Mouse (Mus musculus): Measurements from ENCODE around the gene Zfp654. TPM values are rescaled to one million over a fixed set of nuclear protein-coding genes. Genes with fewer than 3 reads are reported as not detected.

The Zfp654 gene
- polyA plus RNA-seq, 1 experiment from 2014 or later = 2.4 TPM

DNA sequence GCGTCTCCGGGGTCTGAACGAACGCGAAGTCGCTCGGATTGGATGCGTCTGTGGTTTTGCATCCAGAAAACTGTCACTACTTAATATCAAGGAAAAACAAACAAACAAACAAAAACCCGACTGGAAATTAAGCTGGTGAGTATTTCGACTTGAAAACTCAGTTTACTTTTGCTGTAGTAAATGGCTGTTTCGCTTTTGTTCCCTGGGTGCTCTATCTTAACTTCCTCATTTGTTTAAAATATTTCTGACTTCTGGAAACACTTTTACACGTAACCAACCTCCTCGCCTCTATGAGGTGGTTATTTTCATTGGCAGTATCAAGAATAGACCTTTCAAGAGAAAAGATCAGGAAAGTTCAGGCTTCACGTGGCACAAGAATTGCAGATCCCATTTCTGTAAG is 1.4 kb upstream of the Zfp654 start:
- Histone ChIP-seq H3K9ac (peak overlapping the region; percentile 94), H3K4me3 (replicated peaks) (peak overlapping the region; percentile 95), H3K27ac (peak overlapping the region; percentile 97), H3K4me2 (peak overlapping the region; percentile 80), H3K27me3 (no peaks in the 10 kb centered on the region), H3K9me3 (replicated peaks) (no peaks in the 10 kb centered on the region), H3K4me1 (replicated peaks) (peaks cover 26% of the 10 kb centered on the region), H3K36me3 (peaks cover 28% of the 10 kb centered on the region)
- ATAC-seq (ENCODE audit: low read depth) = no peak
- 3% methylated on average over 14 of the region's 14 CpGs for WGBS (ENCODE audit: insufficient replicate concordance)
- no peak for DNase-seq

DNA sequence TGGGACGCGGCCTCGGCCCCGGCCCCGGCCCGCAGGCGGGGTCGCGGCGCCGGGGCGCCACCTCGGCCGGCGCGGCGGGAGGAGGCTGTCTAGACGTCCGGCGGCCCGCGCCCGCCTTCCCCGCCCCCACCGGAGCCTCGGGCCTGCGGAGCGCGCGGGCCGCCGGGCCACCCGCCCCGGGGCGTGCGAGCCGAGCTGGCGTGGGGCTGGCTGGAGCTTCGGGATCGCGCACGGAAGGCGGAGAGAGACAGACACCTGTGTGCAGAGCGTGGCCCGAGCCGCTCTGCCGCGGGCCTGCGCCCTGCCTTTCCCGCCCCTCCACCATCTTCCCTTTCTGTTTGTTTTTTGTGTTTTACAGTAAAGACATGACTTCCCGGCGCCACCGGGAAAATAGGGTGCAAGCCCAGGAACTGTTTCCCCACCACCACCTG is 1.0 kb upstream of the Zfp654 start:
- peak overlapping the region; percentile 94 for H3K9ac ChIP-seq
- ATAC-seq (ENCODE audit: low read depth) = peak; percentile 27
- H3K4me1 ChIP-seq (replicated peaks) = peaks cover 26% of the 10 kb centered on the region
- DNase-seq = peak; percentile 38
- H3K9me3 ChIP-seq (replicated peaks) = no peaks in the 10 kb centered on the region
- peak overlapping the region; percentile 95 for H3K4me3 ChIP-seq (replicated peaks)
- no peaks in the 10 kb centered on the region for H3K27me3 ChIP-seq
- peak overlapping the region; percentile 97 for H3K27ac ChIP-seq
- WGBS (ENCODE audit: insufficient replicate concordance) = under 1% methylated on average over 47 of the region's 53 CpGs
- H3K36me3 ChIP-seq = peaks cover 27% of the 10 kb centered on the region
- H3K4me2 ChIP-seq = peak overlapping the region; percentile 80

DNA sequence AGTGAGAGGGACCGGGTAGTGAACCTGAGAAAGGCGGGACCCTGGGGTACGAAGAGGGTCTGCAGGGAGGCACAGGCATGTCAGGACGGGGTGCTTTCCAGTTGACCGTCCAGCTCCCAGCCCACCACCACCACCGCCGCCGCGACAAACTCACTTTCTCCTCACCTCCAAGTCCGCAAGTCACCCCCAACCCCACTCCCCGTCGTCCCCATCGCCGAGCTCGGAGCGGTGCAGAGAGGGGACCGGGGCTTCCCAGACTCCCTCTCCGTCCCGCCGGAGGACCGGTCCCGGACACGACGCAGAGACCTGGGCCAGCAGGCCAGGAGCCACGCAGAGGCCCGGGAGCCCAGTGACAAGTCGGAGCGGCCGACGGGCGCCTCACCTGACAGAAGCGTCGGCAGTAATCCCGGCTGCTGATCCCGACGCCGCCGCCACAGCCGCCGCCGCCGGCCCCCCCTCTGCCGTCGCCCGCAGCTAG is 328 bp downstream of the Zfp654 start:
- Histone ChIP-seq H3K36me3 (peaks cover 21% of the 10 kb centered on the region), H3K9ac (peak overlapping the region; percentile 96), H3K4me1 (replicated peaks) (peaks cover 26% of the 10 kb centered on the region), H3K4me3 (replicated peaks) (peak overlapping the region; percentile 96), H3K9me3 (replicated peaks) (no peaks in the 10 kb centered on the region), H3K27me3 (no peaks in the 10 kb centered on the region), H3K27ac (peak overlapping the region; percentile 92), H3K4me2 (peak overlapping the region; percentile 90)
- ATAC-seq (ENCODE audit: low read depth) (peak; percentile 25), DNase-seq (no peak)
- under 1% methylated on average over 45 of the region's 45 CpGs for WGBS (ENCODE audit: insufficient replicate concordance)

DNA sequence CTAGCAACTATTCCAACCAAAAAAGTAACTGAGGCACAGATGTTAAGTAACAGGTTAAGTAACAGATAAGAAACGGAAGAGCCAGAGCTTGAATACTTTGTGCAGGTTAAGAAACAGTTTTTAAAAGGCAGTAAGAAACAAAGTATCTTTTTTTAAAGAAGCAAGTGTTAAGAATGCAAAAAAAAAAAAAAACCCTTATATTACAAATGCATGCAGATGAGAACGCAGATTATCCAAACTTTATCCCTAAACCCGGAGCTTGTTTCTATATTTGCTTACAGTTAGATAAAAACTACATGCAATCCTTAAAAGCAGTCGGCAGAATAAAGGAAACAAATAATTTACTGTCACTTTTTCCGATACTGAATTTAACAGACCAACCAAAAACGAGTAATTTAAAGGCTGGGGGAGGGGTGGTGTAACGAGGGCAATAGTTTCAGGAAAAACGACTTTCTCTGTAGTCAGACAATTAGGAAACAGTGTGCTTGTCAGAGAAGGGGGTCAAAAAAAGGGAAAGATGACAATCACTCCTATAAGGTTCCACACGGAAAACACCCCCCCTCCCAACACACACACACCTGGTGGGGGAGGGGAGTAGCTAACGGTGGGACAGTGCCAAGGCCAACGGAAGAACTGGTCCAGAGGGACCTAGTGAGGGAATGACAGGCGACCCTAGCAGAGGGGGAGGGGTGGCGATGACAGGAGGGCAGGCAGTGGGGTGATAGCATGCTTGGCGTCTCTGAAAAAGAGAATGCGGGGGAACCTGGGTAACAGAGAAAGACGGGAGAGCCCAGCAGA is 966 bp downstream of the Zfp654 start:
- Histone ChIP-seq H3K27me3 (no peaks in the 10 kb centered on the region), H3K4me1 (replicated peaks) (peaks cover 26% of the 10 kb centered on the region), H3K4me3 (replicated peaks) (peak overlapping the region; percentile 96), H3K9ac (peak overlapping the region; percentile 96), H3K36me3 (peaks cover 17% of the 10 kb centered on the region), H3K27ac (peak overlapping the region; percentile 92), H3K4me2 (peak overlapping the region; percentile 90), H3K9me3 (replicated peaks) (no peaks in the 10 kb centered on the region)
- DNase-seq (peak; percentile 42), ATAC-seq (ENCODE audit: low read depth) (no peak)
- WGBS (ENCODE audit: insufficient replicate concordance) = under 1% methylated on average over 16 of the region's 16 CpGs

DNA sequence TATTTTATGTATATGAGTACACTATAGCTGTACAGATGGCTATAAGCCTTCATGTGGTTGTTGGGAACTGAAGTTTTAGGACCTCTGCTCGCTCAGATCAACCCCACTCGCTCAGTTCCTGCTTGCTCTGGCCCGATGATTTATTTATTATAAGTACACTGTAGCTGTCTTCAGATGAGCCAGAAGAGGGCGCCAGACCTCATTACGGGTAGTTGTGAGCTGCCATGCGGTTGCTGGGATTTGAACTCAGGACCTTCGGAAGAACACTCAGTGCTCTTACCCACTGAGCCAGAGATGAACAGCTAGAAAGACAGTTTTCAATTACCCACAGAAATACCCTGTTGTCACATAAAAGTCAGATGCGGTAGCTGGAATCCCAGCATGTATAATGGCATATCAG is 5.5 kb downstream of the Zfp654 start:
- no peak for DNase-seq
- no peak overlapping the region for H3K4me2 ChIP-seq
- H3K36me3 ChIP-seq = 0 out of 2 replicates have a peak, but pooled peaks cover 3% of the 10 kb centered on the region
- H3K27me3 ChIP-seq = no peaks in the 10 kb centered on the region
- no peak overlapping the region for H3K9ac ChIP-seq
- peaks cover 26% of the 10 kb centered on the region for H3K4me1 ChIP-seq (replicated peaks)
- no peak for ATAC-seq (ENCODE audit: low read depth)
- no peak overlapping the region for H3K27ac ChIP-seq
- H3K4me3 ChIP-seq (replicated peaks) = no peak overlapping the region
- 83% methylated on average over 8 of the region's 8 CpGs for WGBS (ENCODE audit: insufficient replicate concordance)
- H3K9me3 ChIP-seq (replicated peaks) = no peaks in the 10 kb centered on the region

DNA sequence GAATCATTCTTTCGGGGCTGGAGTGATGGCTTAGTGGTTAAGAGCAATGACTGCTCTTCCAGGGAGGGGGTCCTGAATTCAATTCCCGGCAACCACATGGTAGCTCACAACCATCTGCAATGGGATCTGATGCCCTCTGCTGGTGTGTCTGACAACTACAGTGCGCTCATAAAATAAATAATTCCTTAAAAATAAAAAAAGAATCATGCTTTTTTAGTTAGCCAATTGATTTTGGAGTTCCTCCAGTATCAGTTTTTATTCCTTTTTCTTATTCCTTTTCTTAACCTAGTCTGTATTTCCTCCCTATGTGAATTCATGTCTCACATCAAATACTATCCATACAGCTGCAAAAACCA is 9.1 kb downstream of the Zfp654 start:
- Histone ChIP-seq H3K27ac (0 out of 2 replicates have a peak overlapping the region, but pooled peaks have one; percentile 53), H3K9me3 (replicated peaks) (no peaks in the 10 kb centered on the region), H3K9ac (no peak overlapping the region), H3K4me1 (replicated peaks) (peaks cover 24% of the 10 kb centered on the region), H3K4me2 (peak overlapping the region; percentile 36), H3K4me3 (replicated peaks) (no peak overlapping the region), H3K36me3 (peaks cover 3% of the 10 kb centered on the region; the same call in 1 of the 2 replicates), H3K27me3 (no peaks in the 10 kb centered on the region)
- DNase-seq = no peak
- ATAC-seq (ENCODE audit: low read depth) = no peak
- 74% methylated on average over 3 of the region's 3 CpGs for WGBS (ENCODE audit: insufficient replicate concordance)

DNA sequence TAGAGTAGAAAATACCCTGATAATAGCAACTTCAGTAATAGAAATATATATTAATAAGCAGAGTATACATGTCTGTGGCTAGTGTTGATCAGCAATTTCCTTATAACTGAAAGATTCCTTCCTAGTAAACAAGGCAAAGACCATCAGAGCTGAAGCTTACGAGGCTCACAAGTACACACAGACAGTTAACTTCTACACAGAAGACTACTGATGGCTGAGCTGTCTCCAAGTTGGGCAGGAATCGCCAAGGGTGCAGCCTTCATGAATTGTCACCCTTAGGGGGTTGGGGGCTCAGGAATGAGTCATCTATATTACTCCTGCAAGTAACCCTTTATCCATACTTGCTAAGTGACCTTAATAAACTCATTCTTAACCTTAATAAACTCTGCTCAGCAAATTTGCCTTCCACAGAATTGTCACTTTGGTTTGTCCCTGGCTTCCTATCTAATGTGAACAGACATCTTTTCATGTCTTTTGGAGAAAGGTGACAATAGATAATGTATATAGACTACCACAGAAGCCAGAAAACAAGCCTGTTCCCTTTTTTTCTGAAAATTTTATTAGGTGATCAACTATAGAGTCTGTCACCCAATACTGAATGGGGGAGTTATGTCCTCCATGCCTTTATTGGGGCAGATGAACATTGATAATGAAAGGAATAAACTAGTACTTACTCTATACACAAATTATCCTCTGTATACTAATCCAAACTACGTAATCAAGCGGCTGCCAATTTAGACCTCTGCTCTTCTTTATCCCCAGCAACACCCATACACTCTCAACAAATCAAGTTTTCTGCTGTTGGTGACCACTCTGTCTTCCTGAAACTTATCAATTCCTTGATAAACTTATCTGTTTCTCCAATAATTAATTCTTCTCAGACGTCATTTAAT is 9.7 kb downstream of the Zfp654 start:
- Histone ChIP-seq H3K27ac (peak overlapping the region; percentile 53; the same call in 1 of the 2 replicates), H3K27me3 (no peaks in the 10 kb centered on the region), H3K36me3 (peaks cover 5% of the 10 kb centered on the region; the same call in 1 of the 2 replicates), H3K4me2 (peak overlapping the region; percentile 36), H3K9ac (no peak overlapping the region), H3K9me3 (replicated peaks) (no peaks in the 10 kb centered on the region), H3K4me3 (replicated peaks) (no peak overlapping the region), H3K4me1 (replicated peaks) (peaks cover 30% of the 10 kb centered on the region)
- peak; percentile 10 for DNase-seq
- 34% methylated on average over 5 of the region's 5 CpGs for WGBS (ENCODE audit: insufficient replicate concordance)
- peak; percentile 81 for ATAC-seq (ENCODE audit: low read depth)

DNA sequence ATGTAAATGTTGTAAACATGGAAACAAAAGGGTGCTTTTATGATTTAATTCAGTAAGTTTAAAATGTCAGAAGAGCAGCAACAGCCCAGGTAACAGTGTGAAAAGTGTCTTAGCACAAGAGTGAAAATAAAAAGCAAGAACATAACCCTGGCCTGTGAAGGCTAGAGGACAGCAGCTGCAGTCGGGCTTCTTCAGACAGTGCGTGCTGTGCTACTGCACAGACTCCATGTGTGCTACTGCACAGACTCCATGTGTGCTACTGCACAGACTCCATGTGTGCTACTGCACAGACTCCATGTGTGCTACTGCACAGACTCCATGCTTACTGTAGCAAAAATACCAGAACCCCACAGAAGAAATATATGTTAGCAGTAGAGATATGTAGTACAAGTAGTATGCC is 14.7 kb downstream of the Zfp654 start:
- DNase-seq (no peak), ATAC-seq (ENCODE audit: low read depth) (no peak)
- Histone ChIP-seq H3K27ac (no peak overlapping the region), H3K36me3 (peaks cover 2% of the 10 kb centered on the region; the same call in 1 of the 2 replicates), H3K9me3 (replicated peaks) (no peaks in the 10 kb centered on the region), H3K9ac (no peak overlapping the region), H3K4me2 (no peak overlapping the region), H3K4me1 (replicated peaks) (peaks cover 29% of the 10 kb centered on the region), H3K27me3 (no peaks in the 10 kb centered on the region), H3K4me3 (replicated peaks) (no peak overlapping the region)
- 98% methylated on average over 2 of the region's 2 CpGs for WGBS (ENCODE audit: insufficient replicate concordance)

DNA sequence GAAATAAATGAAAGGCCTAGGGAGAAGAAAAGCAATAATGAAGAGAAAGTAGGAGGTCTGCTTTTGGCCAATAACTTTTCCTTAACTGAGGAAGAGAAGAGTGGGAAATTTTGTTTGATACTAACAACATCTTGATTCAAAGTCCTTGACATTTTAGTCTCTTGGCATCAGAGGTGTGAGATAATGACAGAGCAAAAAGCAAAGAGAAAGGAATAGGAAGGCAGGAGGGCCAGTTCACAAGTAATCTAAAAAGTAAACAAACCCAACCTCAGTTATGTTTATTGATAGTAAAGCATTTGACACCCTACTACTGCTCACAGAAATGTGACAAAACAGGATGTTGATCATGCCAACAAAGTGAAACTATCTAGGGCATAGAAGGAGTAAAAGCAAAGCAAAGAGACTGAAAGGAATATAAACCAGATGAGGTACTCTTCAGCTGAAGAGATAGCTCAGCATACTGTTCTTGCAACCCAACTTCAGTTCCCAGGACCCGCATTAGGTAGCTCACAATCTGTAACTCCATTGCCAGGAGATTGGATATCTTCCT is 15.4 kb downstream of the Zfp654 start:
- no peak for ATAC-seq (ENCODE audit: low read depth)
- Histone ChIP-seq H3K4me1 (replicated peaks) (peaks cover 24% of the 10 kb centered on the region), H3K9ac (no peak overlapping the region), H3K27me3 (no peaks in the 10 kb centered on the region), H3K9me3 (replicated peaks) (no peaks in the 10 kb centered on the region), H3K4me2 (no peak overlapping the region), H3K27ac (no peak overlapping the region), H3K4me3 (replicated peaks) (no peak overlapping the region), H3K36me3 (peaks cover 2% of the 10 kb centered on the region; the same call in 1 of the 2 replicates)
- WGBS (ENCODE audit: insufficient replicate concordance) = 50% methylated on average over 1 of the region's 1 CpGs
- no peak for DNase-seq

DNA sequence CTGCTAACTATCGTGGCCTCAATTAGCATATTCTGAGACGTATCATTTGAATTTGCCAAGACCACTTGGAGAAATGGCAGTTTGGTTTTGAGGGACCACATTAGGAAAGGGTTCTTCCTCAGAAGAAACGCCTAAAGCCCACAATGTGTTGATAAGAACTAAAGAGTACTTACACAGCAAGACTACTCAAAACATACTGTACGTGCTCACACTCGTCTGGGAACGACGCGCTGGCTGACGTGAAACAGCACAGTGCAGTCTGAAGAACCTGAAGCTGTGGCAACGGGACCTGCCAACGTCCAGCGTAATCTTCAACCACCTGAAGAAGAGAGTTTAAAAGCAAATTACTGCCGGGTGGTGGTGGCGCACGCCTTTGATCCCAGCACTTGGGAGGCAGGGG is 21.2 kb downstream of the Zfp654 start:
- H3K36me3 ChIP-seq = peaks cover 8% of the 10 kb centered on the region
- H3K27me3 ChIP-seq = no peaks in the 10 kb centered on the region
- ATAC-seq (ENCODE audit: low read depth) (no peak), DNase-seq (no peak)
- 0 out of 2 replicates have a peak, but pooled peaks cover 4% of the 10 kb centered on the region for H3K4me1 ChIP-seq (replicated peaks)
- H3K4me3 ChIP-seq (replicated peaks) = no peak overlapping the region
- no peaks in the 10 kb centered on the region for H3K9me3 ChIP-seq (replicated peaks)
- 52% methylated on average over 15 of the region's 15 CpGs for WGBS (ENCODE audit: insufficient replicate concordance)
- H3K9ac ChIP-seq = no peak overlapping the region
- H3K4me2 ChIP-seq = no peak overlapping the region
- H3K27ac ChIP-seq = no peak overlapping the region

DNA sequence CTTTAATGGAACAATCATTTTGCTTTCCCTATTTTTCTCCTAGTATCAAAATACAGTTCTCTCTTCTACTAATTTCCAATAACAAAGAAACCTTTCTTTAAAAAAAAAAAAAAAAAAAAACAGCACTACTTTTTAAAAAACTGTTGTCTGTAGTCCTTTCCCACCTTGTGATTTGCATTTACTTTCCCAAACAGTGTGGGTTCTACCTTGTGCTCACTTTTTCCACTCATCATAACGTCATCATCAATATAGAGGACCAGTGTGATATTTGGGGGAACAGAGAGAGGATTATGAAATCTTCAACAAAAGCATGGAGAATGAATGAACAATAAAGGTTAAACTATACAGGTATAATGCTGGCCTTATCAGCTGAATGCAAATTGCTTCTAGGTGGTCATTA is 27.0 kb downstream of the Zfp654 start:
- H3K27ac ChIP-seq = no peak overlapping the region
- no peaks in the 10 kb centered on the region for H3K9me3 ChIP-seq (replicated peaks)
- H3K4me1 ChIP-seq (replicated peaks) = no peaks in the 10 kb centered on the region
- no peak for ATAC-seq (ENCODE audit: low read depth)
- H3K4me2 ChIP-seq = no peak overlapping the region
- no peaks in the 10 kb centered on the region; the same call in 1 of the 2 replicates for H3K36me3 ChIP-seq
- H3K4me3 ChIP-seq (replicated peaks) = no peak overlapping the region
- H3K9ac ChIP-seq = no peak overlapping the region
- H3K27me3 ChIP-seq = no peaks in the 10 kb centered on the region
- WGBS (ENCODE audit: insufficient replicate concordance) = 73% methylated on average over 1 of the region's 1 CpGs
- DNase-seq = no peak

Measured in liver, embryonic 13.5 days (tissue).